Mouse (Mus musculus): Measurements from ENCODE around the gene Bri3bp.

DNA sequence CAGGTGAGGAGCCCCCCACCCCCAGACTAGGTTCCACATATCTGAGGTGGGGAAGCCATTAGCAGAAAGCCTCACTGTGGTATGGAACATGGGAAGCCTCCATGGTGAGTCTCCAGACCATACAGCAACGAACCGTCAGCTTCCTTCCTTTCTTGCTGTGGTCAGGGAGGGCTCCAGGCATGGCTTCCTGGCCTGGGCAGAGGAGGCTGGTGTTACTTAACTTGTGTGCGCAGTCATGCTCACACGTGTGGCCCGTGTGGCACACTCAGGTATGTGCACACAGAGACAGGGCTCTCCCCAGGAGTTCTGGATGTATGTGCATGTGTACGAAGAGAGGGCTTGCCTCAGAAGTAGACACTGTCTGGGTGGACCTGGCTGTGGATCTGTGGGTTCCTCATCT is 62.3 kb downstream of the Bri3bp start:
- no peak for TF ChIP-seq CTCF (IDR thresholded peaks at IDR 0.05)
- TF ChIP-seq EP300 (IDR thresholded peaks at IDR 0.05): no peak

Data from lung, postnatal 0 days (tissue).